Mouse (Mus musculus) kidney, adult 18-20 months (tissue): ENCODE results near the gene Esp34.

Experiments
- DNase-seq: peaks from one replicate; pipeline ENCODE4 v3.0.0; 2021

The Esp34 gene

DNA sequence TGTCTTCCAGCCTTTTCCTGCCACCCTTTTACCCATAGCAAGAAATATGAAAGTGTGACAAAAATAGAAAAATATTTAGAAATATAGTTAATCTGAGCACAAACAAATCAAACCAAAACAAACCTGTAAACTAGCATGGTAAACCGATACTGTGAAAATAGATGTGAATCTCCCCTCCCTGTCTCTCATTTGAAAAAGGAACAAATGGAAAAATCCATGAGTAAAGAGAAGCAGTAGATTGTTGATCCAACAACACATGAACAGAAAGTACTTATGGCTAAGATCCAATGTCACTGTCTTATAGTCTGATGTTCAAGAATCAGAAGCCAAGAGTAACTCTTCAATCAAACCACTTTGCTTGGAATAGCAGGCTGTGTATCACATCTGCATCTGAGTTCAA lies at the start of gene Esp34:
TSS of gene Esp34 (plus strand) at position 301 of the 400 bp plus-strand sequence.
- no peak for DNase-seq

DNA sequence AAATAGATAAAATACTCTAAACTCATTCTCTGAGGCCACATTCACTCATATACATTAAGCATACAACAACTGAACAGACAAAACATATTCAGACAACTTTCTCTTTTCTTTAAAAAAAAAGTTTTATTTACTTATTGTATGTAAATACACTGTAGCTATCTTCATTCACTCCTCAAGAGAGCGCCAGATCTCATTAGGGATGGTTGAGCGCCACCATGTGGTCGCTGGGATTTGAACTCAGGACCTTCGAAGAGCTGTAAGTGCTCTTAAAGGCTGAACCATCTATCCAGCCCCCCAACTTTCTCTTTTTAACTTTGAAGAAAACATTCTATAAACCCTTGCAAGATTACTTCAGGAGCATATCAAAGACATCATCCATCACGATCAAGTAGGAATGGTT lies 8.5 kb downstream of the Esp34 start:
- DNase-seq = no peak
